9 mouse cellular contexts compared by ENCODE assay signal in genomic region chr1:78355123-78355522, GRCm38 (mm10). TPM values are rescaled to one million over a fixed set of nuclear protein-coding genes. Genes with fewer than 3 reads are reported as not detected.
DNase-seq lines count a peak whose midpoint lies in the region; ATAC-seq and TF ChIP-seq lines count a peak whose summit lies in the region.
"Had no signal": no experiment of that assay in that cellular context is flagged by ENCODE, and none has a peak within 500 bp of the region (broad histone marks: within the 10 kb centered on the region; RNA-seq: fewer than 3 reads in every experiment).

No protein-coding gene starts in this region.

- TF ChIP-seq CTCF in gastrocnemius, adult 2 months (IDR thresholded peaks at IDR 0.05), result no peak
- TF ChIP-seq CTCF in lung, postnatal 0 days (IDR thresholded peaks at IDR 0.05), result no peak

- WGBS in lung, postnatal 0 days, result 19% methylated on average over 4 of the region's 4 CpGs
- WGBS in limb, embryonic 10.5 days, result 60% methylated on average over 4 of the region's 4 CpGs

- no peaks in the 10 kb centered on the region; the same call in 1 of the 2 replicates for H3K4me1 ChIP-seq in lung, postnatal 0 days (ENCODE audit: insufficient read depth, low read depth, low read length)
- no peaks in the 10 kb centered on the region for H3K4me1 ChIP-seq in limb, embryonic 10.5 days

- DNase-seq in gastrocnemius, adult 2 months, result peak; percentile 19
- DNase-seq in gastrocnemius, postnatal 25 days, result no peak
- DNase-seq in adrenal gland, postnatal 4 days (ENCODE audit: low spot score in 2 of 2), result peak; percentile 30 to 60
- DNase-seq in heart, postnatal 10 days, result peak; percentile 49 to 66
- DNase-seq in lung, postnatal 0 days (ENCODE audit: low spot score), result peak; percentile 80
- DNase-seq in embryo, embryonic 10.5 days (ENCODE audit: low spot score), result no peak
- DNase-seq in thymus, postnatal 0 days (ENCODE audit: low spot score), result no peak
- no peak for DNase-seq in limb, embryonic 10.5 days (ENCODE audit: low spot score)

- TF ChIP-seq EP300 in lung, postnatal 0 days (IDR thresholded peaks at IDR 0.05), result no peak

- no peak overlapping the region for H3K27ac ChIP-seq in gastrocnemius, adult 2 months
- H3K27ac ChIP-seq in lung, postnatal 0 days (ENCODE audit: low read length), result peak overlapping the region; percentile 57; the same call in 1 of the 2 replicates
- no peak overlapping the region for H3K27ac ChIP-seq in limb, embryonic 10.5 days

- H3K4me2 ChIP-seq in lung, postnatal 0 days (replicated peaks; ENCODE audit: low read depth, low read length), result no peak overlapping the region

- intact Hi-C loops in gastrocnemius, adult 2 months (cut with DNase I), result no loop called here
- intact Hi-C loops in heart, postnatal 10 days (cut with DNase I), result no loop called here

- peak; percentile 85 for ATAC-seq in lung, postnatal 0 days

- H3K9ac ChIP-seq in lung, postnatal 0 days (replicated peaks; ENCODE audit: low read depth), result no peak overlapping the region

- H3K4me3 ChIP-seq in gastrocnemius, adult 2 months, result no peak overlapping the region
- H3K4me3 ChIP-seq in lung, postnatal 0 days (ENCODE audit: low read depth, low read length), result no peak overlapping the region
- no peak overlapping the region for H3K4me3 ChIP-seq in limb, embryonic 10.5 days

- no peaks in the 10 kb centered on the region for H3K36me3 ChIP-seq in lung, postnatal 0 days (ENCODE audit: insufficient read depth, low read length)
- no peaks in the 10 kb centered on the region for H3K36me3 ChIP-seq in limb, embryonic 10.5 days

- no peaks in the 10 kb centered on the region for H3K9me3 ChIP-seq in lung, postnatal 0 days (ENCODE audit: low read length)
- no peaks in the 10 kb centered on the region for H3K9me3 ChIP-seq in limb, embryonic 10.5 days (replicated peaks)

- H3K27me3 ChIP-seq in lung, postnatal 0 days (replicated peaks; ENCODE audit: insufficient read depth, low read length), result no peaks in the 10 kb centered on the region
- no peaks in the 10 kb centered on the region for H3K27me3 ChIP-seq in limb, embryonic 10.5 days (ENCODE audit: low read depth, poor library complexity, severe bottlenecking)

RNA-seq across cellular contexts. Expression of gene Sgpp2, which starts 45.0 kb away (rescaled TPM):
- not detected for total RNA-seq in gastrocnemius, adult 2 months (2021)
- total RNA-seq in gastrocnemius, postnatal 25 days (2021), result not detected
- total RNA-seq in adrenal gland, postnatal 4 days (2021), result 1 to 10 TPM; 1.1 to 5.8 TPM
- not detected for total RNA-seq in heart, postnatal 10 days (2021)
- polyA plus RNA-seq in lung, postnatal 0 days (2015; fragmentation: Nextera tagmentation; extraction: Ambion mirVana), result 10.9 and 14.0 TPM in 2 replicates
- polyA plus RNA-seq in thymus, postnatal 0 days (2015; fragmentation: Nextera tagmentation; extraction: Ambion mirVana), result 0.12 and 0.29 TPM in 2 replicates
- polyA plus RNA-seq in limb, embryonic 10.5 days (2016; fragmentation: Nextera tagmentation; extraction: Ambion mirVana), result 0.59 and 0.78 TPM in 2 replicates
- total RNA-seq: megakaryocyte, adult 5-6 weeks had no signal

Comparison
In these comparisons a context has a peak if more than half of its experiments do, and no peak if none do; other contexts are left out.
1. DNase-seq: peak in gastrocnemius, adult 2 months (single experiment), adrenal gland, postnatal 4 days (2 of 2), heart, postnatal 10 days (2 of 2) and lung, postnatal 0 days (single experiment); none in gastrocnemius, postnatal 25 days (single experiment), embryo, embryonic 10.5 days (single experiment), thymus, postnatal 0 days (single experiment) and limb, embryonic 10.5 days (single experiment).